Mouse (Mus musculus): Measurements from ENCODE around the gene Pkd2l1. TPM values are rescaled to one million over a fixed set of nuclear protein-coding genes. Genes with fewer than 3 reads are reported as not detected.
A peak's percentile ranks its signal among the peaks of the same experiment; 100 is the strongest.

Gene Pkd2l1
- total RNA-seq, 2 experiments from 2014 or later: not detected

GRCm38 (mm10) chr19:44108996-44109395, 83.2 kb downstream of the Pkd2l1 start:
- no peak for ATAC-seq (replicated peaks; ENCODE audit: poor library complexity, severe bottlenecking)

- ATAC-seq (replicated peaks; ENCODE audit: poor library complexity, severe bottlenecking): peak; percentile 8; the same call in 1 of the 2 replicates
Measured at GRCm38 (mm10) chr19:44107661-44108521, 84.4 kb downstream of the Pkd2l1 start.

GRCm38 (mm10) chr19:44106831-44107660, 85.2 kb downstream of the Pkd2l1 start, which contains the start of gene Chuk:
Gene Chuk (minus strand): TSS chr19:44107480.
- ATAC-seq (replicated peaks; ENCODE audit: poor library complexity, severe bottlenecking): peak; percentile 95

GRCm38 (mm10) chr19:44104393-44104792, 87.8 kb downstream of the Pkd2l1 start:
- peak; percentile 42; the same call in 1 of the 2 replicates for ATAC-seq (replicated peaks; ENCODE audit: poor library complexity, severe bottlenecking)

GRCm38 (mm10) chr19:44103001-44103400, 89.2 kb downstream of the Pkd2l1 start:
- ATAC-seq (replicated peaks; ENCODE audit: poor library complexity, severe bottlenecking): no peak

- no peak for ATAC-seq (replicated peaks; ENCODE audit: poor library complexity, severe bottlenecking)
Measured at GRCm38 (mm10) chr19:44100840-44101239, 91.4 kb downstream of the Pkd2l1 start.

Other genes starting within 250 kb of the Pkd2l1 start
- 0.28 TPM in 1 of 2 replicates, not detected in the other for gene Cpn1, start 205.9 kb downstream of the Pkd2l1 start, total RNA-seq (2014; fragmentation: Nextera tagmentation)
- 0.47 TPM in 1 of 2 replicates, not detected in the other for gene Cpn1, start 205.9 kb downstream of the Pkd2l1 start, total RNA-seq (2017)
- gene Cyp2c23, start 163.2 kb downstream of the Pkd2l1 start, total RNA-seq (2014; fragmentation: Nextera tagmentation): not detected in 2 replicates
- not detected in 2 replicates for gene Cyp2c23, start 163.2 kb downstream of the Pkd2l1 start, total RNA-seq (2017)
- gene Erlin1, start 122.7 kb downstream of the Pkd2l1 start, total RNA-seq (2014; fragmentation: Nextera tagmentation): 73.4 and 78.4 TPM in 2 replicates
- gene Erlin1, start 122.7 kb downstream of the Pkd2l1 start, total RNA-seq (2017): 51.1 and 56.5 TPM in 2 replicates
- gene Chuk, start 85.0 kb downstream of the Pkd2l1 start, total RNA-seq (2014; fragmentation: Nextera tagmentation): 45.7 and 60.9 TPM in 2 replicates
- gene Chuk, start 85.0 kb downstream of the Pkd2l1 start, total RNA-seq (2017): 69.8 and 71.6 TPM in 2 replicates
- gene Cwf19l1, start 56.6 kb downstream of the Pkd2l1 start, total RNA-seq (2014; fragmentation: Nextera tagmentation): 27.7 and 44.9 TPM in 2 replicates
- 19.3 and 26.3 TPM in 2 replicates for gene Cwf19l1, start 56.6 kb downstream of the Pkd2l1 start, total RNA-seq (2017)
- 143 and 186 TPM in 2 replicates for gene Bloc1s2, start 46.0 kb downstream of the Pkd2l1 start, total RNA-seq (2014; fragmentation: Nextera tagmentation)
- 70.7 and 91.4 TPM in 2 replicates for gene Bloc1s2, start 46.0 kb downstream of the Pkd2l1 start, total RNA-seq (2017)
- gene Scd3, start 10.8 kb upstream of the Pkd2l1 start, total RNA-seq (2014; fragmentation: Nextera tagmentation): not detected in 2 replicates
- not detected in 2 replicates for gene Scd3, start 10.8 kb upstream of the Pkd2l1 start, total RNA-seq (2017)
- 91.6 and 93.4 TPM in 2 replicates for gene Scd2, start 101.2 kb upstream of the Pkd2l1 start, total RNA-seq (2014; fragmentation: Nextera tagmentation)
- gene Scd2, start 101.2 kb upstream of the Pkd2l1 start, total RNA-seq (2017): 108 and 109 TPM in 2 replicates
- gene Scd4, start 140.7 kb upstream of the Pkd2l1 start, total RNA-seq (2014; fragmentation: Nextera tagmentation): not detected in 2 replicates
- gene Scd4, start 140.7 kb upstream of the Pkd2l1 start, total RNA-seq (2017): 0.22 TPM in 1 of 2 replicates, not detected in the other
- gene Scd1, start 215.4 kb upstream of the Pkd2l1 start, total RNA-seq (2014; fragmentation: Nextera tagmentation): 0.41 TPM in 1 of 2 replicates, not detected in the other
- not detected in 2 replicates for gene Scd1, start 215.4 kb upstream of the Pkd2l1 start, total RNA-seq (2017)